Mouse (Mus musculus) adrenal gland, adult 2 months (tissue): Measurements from ENCODE around the gene Acvr2b. TPM values are rescaled to one million over a fixed set of nuclear protein-coding genes. Genes with fewer than 3 reads are reported as not detected.
"Not testable (repeated sequence)": the region's sequence is repeated elsewhere in the genome, so short reads cannot be mapped to it uniquely, and the experiment has no call there.

ENCODE experiments used
- DNase-seq: peaks from one replicate; pipeline ENCODE4 v3.0.0; 2021
- long read RNA-seq: library from polyadenylated mRNA; stranded (forward); transcript quantifications from one replicate; pipeline ENCODE4 v2.0.0, GENCODE M21; 2021
- polyA plus RNA-seq: library from polyadenylated mRNA; depleted of rRNA; stranded (reverse); fragments of >200 nt; gene quantifications from 2 replicates; pipeline ENCODE4 v1.2.3, GENCODE M21; 2012; rRNA removed
- total RNA-seq, 2 experiments: library from RNA; stranded (reverse); gene quantifications; 2 replicates each; pipeline ENCODE4 v1.2.3; 2021

Acvr2b gene
- total RNA-seq (1 to 10 TPM; 4.4 to 7.9 TPM), polyA plus RNA-seq (4.7 and 5.9 TPM in 2 replicates)
- long read RNA-seq, partial matches to known transcripts, result 0 of 6 reads
- long read RNA-seq, other reads (novel, unspliced or antisense), result 3 of 6 reads

GRCm38 (mm10) chr9:119401801-119402214 is at the start of gene Acvr2b:
Gene Acvr2b, plus strand, starts transcription at chr9:119402118.
- peak; percentile 96 for DNase-seq

- DNase-seq, result no peak
Measured at GRCm38 (mm10) chr9:119353926-119354325, 48.0 kb upstream of the Acvr2b start.

GRCm38 (mm10) chr9:119355943-119356342 is 46.0 kb upstream of the Acvr2b start:
- no peak for DNase-seq

- DNase-seq, result peak; percentile 94
Measured at GRCm38 (mm10) chr9:119357331-119358057, 44.4 kb upstream of the Acvr2b start, which contains the start of gene Xylb. Gene Xylb, plus strand, starts transcription at chr9:119357381.

- DNase-seq, result no peak
Measured at GRCm38 (mm10) chr9:119358058-119358429, 43.9 kb upstream of the Acvr2b start.

GRCm38 (mm10) chr9:119361416-119361815 is 40.5 kb upstream of the Acvr2b start:
- DNase-seq, result no peak

- DNase-seq, result no peak
Measured at GRCm38 (mm10) chr9:119363229-119363628, 38.7 kb upstream of the Acvr2b start.

- DNase-seq, result no peak
Measured at GRCm38 (mm10) chr9:119365284-119365683, 36.6 kb upstream of the Acvr2b start, which contains the start of gene Slc22a14. Gene Slc22a14, minus strand, starts transcription at chr9:119365553.

GRCm38 (mm10) chr9:119368367-119368766 is 33.6 kb upstream of the Acvr2b start:
- no peak for DNase-seq

GRCm38 (mm10) chr9:119370770-119371169 is 31.1 kb upstream of the Acvr2b start:
- not testable (repeated sequence) for DNase-seq

- no peak for DNase-seq
Measured at GRCm38 (mm10) chr9:119371251-119371650, 30.7 kb upstream of the Acvr2b start.

GRCm38 (mm10) chr9:119375008-119375407 is 26.9 kb upstream of the Acvr2b start:
- no peak for DNase-seq

GRCm38 (mm10) chr9:119375556-119375955 is 26.4 kb upstream of the Acvr2b start:
- no peak for DNase-seq

- no peak for DNase-seq
Measured at GRCm38 (mm10) chr9:119378231-119378630, 23.7 kb upstream of the Acvr2b start.

- no peak for DNase-seq
Measured at GRCm38 (mm10) chr9:119382603-119383002, 19.3 kb upstream of the Acvr2b start.

- DNase-seq, result no peak
Measured at GRCm38 (mm10) chr9:119388956-119389355, 13.0 kb upstream of the Acvr2b start.

- DNase-seq, result no peak
Measured at GRCm38 (mm10) chr9:119390214-119390613, 11.7 kb upstream of the Acvr2b start.

GRCm38 (mm10) chr9:119394808-119395207 is 7.1 kb upstream of the Acvr2b start:
- DNase-seq, result no peak

GRCm38 (mm10) chr9:119401351-119401750 is 567 bp upstream of the Acvr2b start:
- DNase-seq, result no peak

GRCm38 (mm10) chr9:119402253-119403235 is 626 bp downstream of the Acvr2b start:
- peak; percentile 69 for DNase-seq

- peak; percentile 59 for DNase-seq
Measured at GRCm38 (mm10) chr9:119403236-119403641, 1.3 kb downstream of the Acvr2b start.

GRCm38 (mm10) chr9:119404090-119404489 is 2.2 kb downstream of the Acvr2b start:
- DNase-seq, result no peak
